Mouse (Mus musculus) liver, embryonic 14.5 days (tissue): Measurements from ENCODE around the gene Adam15. TPM values are rescaled to one million over a fixed set of nuclear protein-coding genes. Genes with fewer than 3 reads are reported as not detected.

ENCODE experiments used
- ATAC-seq: fragments of 200-750 bp; cut with Nextera tagmentation; 2 replicates; pipeline ENCODE4 v1.8.0; 2017; ENCODE audit warnings: moderate number of reproducible peaks, mild to moderate bottlenecking, moderate library complexity; ENCODE audit not compliant: insufficient read depth
- DNase-seq, 3 experiments: peaks; one replicate each; pipeline ENCODE4 v3.0.0-alpha.2; 2012 to 2013; ENCODE audit warnings: low read depth in 3 of 3, low spot score in 3 of 3
- H3K27ac ChIP-seq: fragments of 300-500 bp; sonication (generic); 2 replicates; pipeline ENCODE4 v1.5.1; 2014; ENCODE audit warnings: moderate library complexity, mild to moderate bottlenecking, control low read depth, inconsistent platforms
- H3K27me3 ChIP-seq: fragments of 300-500 bp; sonication (generic); 2 replicates; pipeline ENCODE4 v1.6.1; 2014; ENCODE audit warnings: mild to moderate bottlenecking, low read length, moderate library complexity; ENCODE audit not compliant: control insufficient read depth, insufficient read depth
- H3K36me3 ChIP-seq: fragments of 300-500 bp; sonication (generic); replicated peaks from 2 replicates; pipeline ENCODE4 v1.6.1; 2014; ENCODE audit warnings: low read depth; ENCODE audit not compliant: control insufficient read depth, insufficient read depth
- H3K4me1 ChIP-seq, 2 experiments: fragments of 200-500 bp in 1 of 2; fragments of 300-500 bp in 1 of 2; sonication (generic) in 1 of 2; replicated peaks; 2 replicates each; pipeline ENCODE4 v1.6.1; 2012 to 2014; ENCODE audit warnings: antibody characterized with exemption in 1 of 2, inconsistent platforms in 1 of 2, low read length in 1 of 2; ENCODE audit not compliant: control insufficient read depth in 2 of 2, insufficient read depth in 2 of 2
- H3K4me2 ChIP-seq: fragments of 300-500 bp; sonication (generic); 2 replicates; pipeline ENCODE4 v1.6.1; 2014; ENCODE audit warnings: low read depth, mild to moderate bottlenecking, control low read depth, moderate library complexity
- H3K4me3 ChIP-seq, 2 experiments: fragments of 200-500 bp in 1 of 2; fragments of 300-500 bp in 1 of 2; sonication (generic) in 1 of 2; 2 replicates each; pipeline ENCODE4 v1.5.1; 2012 to 2014; ENCODE audit warnings: low read depth in 2 of 2, low read length in 2 of 2, mild to moderate bottlenecking in 2 of 2, control low read depth in 1 of 2, inconsistent platforms in 1 of 2, moderate library complexity in 1 of 2; ENCODE audit not compliant: insufficient read depth in 1 of 2
- H3K9ac ChIP-seq: fragments of 300-500 bp; sonication (generic); replicated peaks from 2 replicates; pipeline ENCODE4 v1.6.1; 2014; ENCODE audit warnings: mild to moderate bottlenecking, control low read depth, moderate library complexity
- H3K9me3 ChIP-seq: fragments of 300-500 bp; sonication (generic); 2 replicates; pipeline ENCODE4 v1.6.1; 2016; ENCODE audit warnings: low read length, mixed read lengths; ENCODE audit not compliant: control insufficient read depth
- CTCF ChIP-seq: IDR thresholded peaks from 2 replicates; pipeline ENCODE4 v1.5.1; 2016; ENCODE audit warnings: antibody characterized with exemption, low read depth, control low read depth
- EP300 ChIP-seq: IDR thresholded peaks from 2 replicates; pipeline ENCODE4 v1.6.1; 2016; ENCODE audit warnings: antibody characterized with exemption, low read depth
- WGBS: fragments of 180-500 bp; shearing (Covaris S2); extraction: QIAGEN DNeasy Blood & Tissue Kit; methylation state at CpG from one replicate; pipeline ENCODE4 v1.1.7; 2014; ENCODE audit not compliant: insufficient replicate concordance; 5-methylcytosine and 5-hydroxymethylcytosine counted together
- polyA plus RNA-seq, 2 experiments: library from polyadenylated mRNA; depleted of rRNA in 1 of 2; stranded (reverse) in 1 of 2; unstranded in 1 of 2; fragments of >200 nt; fragmentation: Nextera tagmentation in 1 of 2; extraction: Ambion mirVana in 1 of 2; gene quantifications; 2 replicates each; pipeline versions ENCODE4 v1.2.1 to v1.2.3; 2012 to 2014

The Adam15 gene
- polyA plus RNA-seq, 2 experiments: 4.9 to 6.2 TPM

DNA sequence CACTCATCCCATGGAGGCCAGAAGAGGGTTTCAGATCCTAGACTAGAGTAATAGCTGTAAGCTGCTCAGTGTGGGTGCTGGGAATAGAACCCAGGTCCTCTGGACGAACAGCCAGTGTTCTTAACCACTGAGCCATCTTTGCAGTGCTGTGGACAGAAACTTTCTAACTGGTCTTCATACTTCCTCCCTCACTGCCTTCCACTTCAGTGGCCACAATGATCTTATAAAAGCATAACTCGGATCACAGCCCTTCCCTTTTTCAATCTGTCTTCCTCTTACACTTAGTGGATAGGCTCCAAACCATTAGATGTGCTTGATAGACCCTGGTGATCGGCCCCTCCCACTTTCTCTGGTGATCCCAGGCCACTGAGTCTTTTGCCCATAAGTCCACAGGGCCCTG, 10.4 kb upstream of the Adam15 start:
- no peak for TF ChIP-seq CTCF
- no peak for TF ChIP-seq EP300
- H3K27me3 ChIP-seq: no peaks in the 10 kb centered on the region
- no peaks in the 10 kb centered on the region for H3K4me1 ChIP-seq
- H3K4me2 ChIP-seq: no peak overlapping the region
- H3K4me3 ChIP-seq: no peak overlapping the region
- no peaks in the 10 kb centered on the region for H3K36me3 ChIP-seq
- 38% methylated on average over 3 of the region's 3 CpGs for WGBS
- H3K27ac ChIP-seq: no peak overlapping the region
- H3K9ac ChIP-seq: no peak overlapping the region
- no peak for DNase-seq
- ATAC-seq: no peak
- H3K9me3 ChIP-seq: no peaks in the 10 kb centered on the region

DNA sequence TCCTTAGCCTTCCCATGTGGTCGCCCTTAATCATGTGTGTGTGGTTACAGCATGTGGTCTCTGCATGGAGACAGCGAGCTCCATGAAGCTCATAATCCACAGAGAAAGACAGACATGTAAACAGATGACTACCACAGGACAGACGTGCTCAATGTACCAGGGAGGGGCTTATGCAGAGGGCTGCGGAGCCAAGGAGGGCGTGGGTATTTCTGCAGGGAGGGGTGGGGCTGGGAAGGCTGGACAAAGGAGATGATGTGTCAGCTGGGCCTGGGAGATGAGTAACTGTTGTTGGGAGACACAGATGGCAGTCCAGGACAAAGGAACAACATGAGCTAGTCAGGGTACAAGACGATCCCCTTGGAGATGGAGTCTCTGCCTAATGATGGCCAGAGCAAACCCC, 9.8 kb upstream of the Adam15 start:
- H3K27ac ChIP-seq: no peak overlapping the region
- H3K4me3 ChIP-seq: no peak overlapping the region
- no peak for DNase-seq
- H3K36me3 ChIP-seq: no peaks in the 10 kb centered on the region
- no peaks in the 10 kb centered on the region for H3K27me3 ChIP-seq
- no peak overlapping the region for H3K4me2 ChIP-seq
- no peak for ATAC-seq
- no peak overlapping the region for H3K9ac ChIP-seq
- no peaks in the 10 kb centered on the region for H3K4me1 ChIP-seq
- 45% methylated on average over 6 of the region's 6 CpGs for WGBS
- H3K9me3 ChIP-seq: no peaks in the 10 kb centered on the region
- TF ChIP-seq CTCF (no peak), EP300 (no peak)

DNA sequence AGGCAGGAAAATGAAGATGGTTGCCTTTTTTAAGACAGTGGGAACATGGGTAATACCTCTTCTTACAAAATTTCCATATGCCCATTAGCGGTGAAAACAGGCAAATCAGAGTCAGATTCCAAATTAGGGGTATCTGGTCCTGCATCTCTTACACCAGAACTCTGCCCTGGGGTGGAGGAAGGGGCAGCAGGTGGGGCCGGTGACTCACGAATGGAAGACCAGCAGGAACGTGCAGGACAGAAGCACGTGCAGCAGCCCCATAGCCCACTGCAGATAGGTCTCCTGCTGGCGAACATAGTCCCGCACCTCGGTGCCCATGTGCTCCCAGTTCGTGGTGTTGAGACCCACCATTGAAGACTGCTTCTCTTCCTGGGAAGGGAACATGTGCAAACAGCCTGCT, 6.2 kb upstream of the Adam15 start:
- DNase-seq: no peak
- Histone ChIP-seq H3K36me3 (no peaks in the 10 kb centered on the region), H3K4me1 (no peaks in the 10 kb centered on the region), H3K27ac (no peak overlapping the region), H3K9ac (no peak overlapping the region), H3K9me3 (no peaks in the 10 kb centered on the region), H3K27me3 (peaks cover 3% of the 10 kb centered on the region), H3K4me3 (no peak overlapping the region), H3K4me2 (no peak overlapping the region)
- WGBS: 56% methylated on average over 9 of the region's 9 CpGs
- TF ChIP-seq EP300 (no peak), CTCF (no peak)
- no peak for ATAC-seq

DNA sequence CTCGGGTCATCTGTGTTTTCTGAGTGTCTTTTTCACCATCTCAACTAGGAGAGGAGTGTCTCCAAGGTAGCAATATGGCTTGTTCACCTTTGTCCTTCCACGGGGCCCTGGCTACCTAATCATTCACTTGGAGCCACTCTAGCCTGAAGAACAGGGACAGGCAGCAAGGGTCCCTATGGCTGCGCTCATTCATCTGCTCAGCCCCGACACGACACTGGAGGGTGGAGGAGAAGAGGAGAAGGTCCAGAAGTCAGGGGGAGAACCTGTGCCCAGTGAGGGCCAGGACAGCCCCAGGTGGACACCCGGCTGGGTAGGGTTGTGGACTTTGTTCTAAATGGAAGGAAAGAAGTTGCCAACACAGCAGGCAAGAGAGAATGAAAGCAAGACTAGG, 5.7 kb upstream of the Adam15 start:
- Histone ChIP-seq H3K4me3 (no peak overlapping the region), H3K9me3 (no peaks in the 10 kb centered on the region), H3K9ac (no peak overlapping the region), H3K27ac (no peak overlapping the region), H3K36me3 (no peaks in the 10 kb centered on the region), H3K27me3 (peaks cover 7% of the 10 kb centered on the region), H3K4me2 (no peak overlapping the region), H3K4me1 (no peaks in the 10 kb centered on the region)
- no peak for DNase-seq
- ATAC-seq: no peak
- TF ChIP-seq EP300 (no peak), CTCF (no peak)
- 57% methylated on average over 6 of the region's 6 CpGs for WGBS

DNA sequence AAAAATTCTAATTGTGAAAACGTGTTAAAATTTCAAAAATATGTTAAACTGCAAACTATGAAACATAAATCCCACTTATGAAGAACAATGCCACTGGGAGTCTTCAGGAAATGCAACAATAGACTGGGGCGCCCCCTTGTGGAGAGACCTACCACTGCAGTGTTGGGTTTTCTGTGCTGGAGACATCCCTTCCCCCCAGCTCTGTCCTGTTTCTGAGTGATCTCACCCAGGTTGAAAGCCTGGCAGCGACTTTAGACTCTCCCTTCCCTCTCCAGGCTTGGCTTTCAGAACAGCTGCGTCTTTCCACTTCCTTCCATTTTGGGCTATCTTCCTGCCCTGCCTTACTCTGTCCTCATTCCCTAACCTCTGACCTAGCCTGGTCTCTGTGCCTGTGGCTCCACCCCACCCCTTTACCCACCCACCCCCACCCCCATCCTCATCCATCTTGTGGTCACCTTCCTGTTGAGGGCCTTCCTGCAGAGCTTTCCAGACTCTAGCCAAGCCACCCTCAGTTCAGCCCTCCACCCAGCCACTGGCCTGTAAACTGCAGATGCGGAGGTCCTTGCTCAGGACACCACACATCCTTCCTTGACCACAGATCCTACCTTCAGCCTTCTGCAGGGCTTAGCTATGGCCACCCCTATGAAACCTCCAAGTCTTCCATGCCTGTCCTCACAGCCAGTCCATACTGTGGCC, 5.2 kb upstream of the Adam15 start:
- H3K9me3 ChIP-seq: no peaks in the 10 kb centered on the region
- H3K9ac ChIP-seq: no peak overlapping the region
- no peaks in the 10 kb centered on the region for H3K4me1 ChIP-seq
- H3K36me3 ChIP-seq: no peaks in the 10 kb centered on the region
- TF ChIP-seq CTCF (peak; percentile 87), EP300 (no peak)
- WGBS: 10% methylated on average over 5 of the region's 5 CpGs
- H3K27me3 ChIP-seq: peaks cover 12% of the 10 kb centered on the region
- DNase-seq (no peak), ATAC-seq (no peak)
- no peak overlapping the region for H3K4me3 ChIP-seq
- H3K27ac ChIP-seq: no peak overlapping the region
- H3K4me2 ChIP-seq: no peak overlapping the region
